Mouse (Mus musculus) lung, postnatal 0 days (tissue): ENCODE measurements around the gene Celf2. TPM values are rescaled to one million over a fixed set of nuclear protein-coding genes. Genes with fewer than 3 reads are reported as not detected.

ENCODE experiments used
- ATAC-seq: fragments of 200-750 bp; cut with Nextera tagmentation; 2 replicates; pipeline ENCODE4 v1.8.0; 2017; ENCODE audit warnings: moderate library complexity
- DNase-seq: peaks from one replicate; pipeline ENCODE4 v3.0.0-alpha.2; 2016; ENCODE audit warnings: low spot score
- H3K27ac ChIP-seq: fragments of 300-500 bp; sonication (generic); 2 replicates; pipeline ENCODE4 v1.5.1; 2014; ENCODE audit warnings: antibody characterized with exemption, mild to moderate bottlenecking, low read length, mixed read lengths
- H3K27me3 ChIP-seq: fragments of 300-500 bp; sonication (generic); replicated peaks from 2 replicates; pipeline ENCODE4 v1.6.1; 2014; ENCODE audit warnings: low read length, mixed read lengths; ENCODE audit not compliant: insufficient read depth
- H3K36me3 ChIP-seq: fragments of 300-500 bp; sonication (generic); 2 replicates; pipeline ENCODE4 v1.6.1; 2014; ENCODE audit warnings: low read length, mixed read lengths; ENCODE audit not compliant: insufficient read depth
- H3K4me1 ChIP-seq: fragments of 300-500 bp; sonication (generic); 2 replicates; pipeline ENCODE4 v1.6.1; 2014; ENCODE audit warnings: antibody characterized with exemption, low read depth, low read length, mixed read lengths; ENCODE audit not compliant: insufficient read depth
- H3K4me2 ChIP-seq: fragments of 300-500 bp; sonication (generic); replicated peaks from 2 replicates; pipeline ENCODE4 v1.6.1; 2014; ENCODE audit warnings: low read depth, mild to moderate bottlenecking, low read length, moderate library complexity, mixed read lengths
- H3K4me3 ChIP-seq: fragments of 300-500 bp; sonication (generic); 2 replicates; pipeline ENCODE4 v1.5.1; 2014; ENCODE audit warnings: low read depth, low read length
- H3K9ac ChIP-seq: fragments of 300-500 bp; sonication (generic); replicated peaks from 2 replicates; pipeline ENCODE4 v1.6.1; 2014; ENCODE audit warnings: low read depth, mild to moderate bottlenecking
- H3K9me3 ChIP-seq: fragments of 300-500 bp; sonication (generic); 2 replicates; pipeline ENCODE4 v1.6.1; 2016; ENCODE audit warnings: low read length, mixed read lengths
- CTCF ChIP-seq: IDR thresholded peaks from 2 replicates; pipeline ENCODE4 v1.5.1; 2016; ENCODE audit warnings: antibody characterized with exemption, mild to moderate bottlenecking
- EP300 ChIP-seq: IDR thresholded peaks from 2 replicates; pipeline ENCODE4 v1.6.1; 2016; ENCODE audit warnings: antibody characterized with exemption, mild to moderate bottlenecking, control low read depth
- WGBS: fragments of 180-500 bp; shearing (Covaris S2); extraction: QIAGEN DNeasy Blood & Tissue Kit; methylation state at CpG from one replicate; pipeline ENCODE4 v1.1.7; 2014; 5-methylcytosine and 5-hydroxymethylcytosine counted together
- polyA plus RNA-seq: library from polyadenylated mRNA; unstranded; fragments of >200 nt; fragmentation: Nextera tagmentation; extraction: Ambion mirVana; gene quantifications from 2 replicates; pipeline ENCODE4 v1.2.1, GENCODE M21; 2015

The Celf2 gene
- polyA plus RNA-seq, 1 experiment from 2014 or later, result 49.6 TPM

DNA sequence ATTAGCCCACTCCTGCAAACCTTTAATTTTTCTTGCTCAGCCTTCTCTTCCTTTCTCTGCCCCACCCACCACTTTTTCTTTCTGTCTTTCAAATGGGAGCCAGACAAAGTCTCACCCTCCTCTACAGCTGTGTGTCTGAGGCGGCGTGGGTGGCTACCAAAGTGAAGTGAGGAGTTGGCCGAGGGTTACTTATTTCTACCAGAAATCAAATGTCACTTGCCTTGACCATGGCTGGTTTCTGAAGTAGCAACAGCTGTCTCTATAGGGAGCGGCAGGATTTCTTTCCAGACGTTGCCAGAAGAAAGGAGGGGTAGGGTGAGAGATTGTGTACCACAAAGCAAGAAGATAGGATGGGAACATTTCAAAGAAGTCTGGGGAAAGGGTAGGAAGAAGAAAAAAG lies 632.8 kb downstream of the Celf2 start:
- no peak overlapping the region for H3K4me2 ChIP-seq
- no peak for TF ChIP-seq EP300
- no peak for TF ChIP-seq CTCF
- no peaks in the 10 kb centered on the region for H3K36me3 ChIP-seq
- H3K9me3 ChIP-seq, result no peaks in the 10 kb centered on the region
- no peak for ATAC-seq
- no peaks in the 10 kb centered on the region for H3K4me1 ChIP-seq
- H3K9ac ChIP-seq, result no peak overlapping the region
- no peak for DNase-seq
- 58% methylated on average over 5 of the region's 5 CpGs for WGBS
- H3K27me3 ChIP-seq, result no peaks in the 10 kb centered on the region
- H3K27ac ChIP-seq, result no peak overlapping the region
- no peak overlapping the region for H3K4me3 ChIP-seq

DNA sequence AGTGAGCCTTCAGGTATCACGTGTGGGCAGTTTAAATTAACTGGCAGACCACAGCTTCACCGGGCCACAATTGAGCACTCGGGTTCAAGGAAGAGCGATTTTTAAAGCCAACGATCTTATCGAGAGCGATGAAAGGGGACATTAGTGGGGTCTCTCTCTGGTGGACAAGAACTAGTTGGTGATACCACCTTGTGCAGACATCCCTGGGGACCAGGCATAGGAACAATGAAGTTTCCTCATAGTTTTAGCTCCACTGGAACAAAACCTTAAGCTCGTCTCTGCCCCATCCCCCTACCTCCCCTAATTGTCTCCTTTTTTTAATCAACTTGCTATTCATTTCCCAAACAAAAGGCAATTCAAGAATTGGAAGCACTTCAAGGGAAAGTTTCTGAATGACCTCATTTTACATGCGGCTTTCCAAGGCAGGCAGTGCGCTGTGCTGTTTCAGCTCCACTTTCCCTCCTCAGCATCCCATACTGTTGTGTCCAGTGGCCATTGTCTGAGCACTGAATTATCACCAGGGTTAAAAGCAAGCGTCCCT lies 634.2 kb downstream of the Celf2 start:
- no peak for DNase-seq
- no peak for TF ChIP-seq CTCF
- TF ChIP-seq EP300, result no peak
- Histone ChIP-seq H3K9me3 (no peaks in the 10 kb centered on the region), H3K9ac (no peak overlapping the region), H3K27me3 (no peaks in the 10 kb centered on the region), H3K4me2 (no peak overlapping the region), H3K36me3 (no peaks in the 10 kb centered on the region), H3K4me1 (no peaks in the 10 kb centered on the region), H3K4me3 (no peak overlapping the region), H3K27ac (no peak overlapping the region)
- no peak for ATAC-seq
- WGBS, result 48% methylated on average over 11 of the region's 11 CpGs

DNA sequence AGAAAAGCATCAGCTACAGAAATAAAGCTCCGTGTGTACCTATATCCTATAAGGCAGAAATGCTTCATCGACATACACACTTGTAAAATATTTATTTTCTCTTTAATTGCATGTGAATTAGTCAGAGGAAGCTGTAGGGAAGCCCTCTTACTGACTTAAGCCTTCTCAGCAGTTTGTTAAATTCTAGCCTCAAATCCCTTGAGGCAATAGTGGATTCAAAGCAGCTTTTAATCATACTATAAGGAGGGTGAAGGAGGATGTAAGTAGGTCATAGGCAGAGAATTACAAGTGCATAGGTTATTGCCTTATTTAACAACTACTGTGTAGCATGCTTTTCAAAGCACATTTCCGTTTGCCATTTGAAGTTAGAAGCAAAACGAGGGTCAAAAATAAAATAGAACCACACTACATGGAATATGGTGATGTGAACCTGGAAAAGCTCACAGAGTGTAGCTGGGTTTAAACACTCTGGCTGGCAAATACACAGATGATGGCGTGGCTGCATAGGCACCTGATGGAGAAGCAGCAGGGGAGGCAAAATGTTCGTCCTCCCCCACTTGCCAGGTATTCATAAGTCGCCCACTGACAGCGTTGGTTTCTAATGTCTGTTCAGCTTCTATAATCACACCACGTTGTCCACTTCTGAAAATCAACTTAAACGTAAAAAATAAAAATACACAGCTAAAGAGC lies 635.0 kb downstream of the Celf2 start:
- Histone ChIP-seq H3K4me1 (no peaks in the 10 kb centered on the region), H3K27me3 (no peaks in the 10 kb centered on the region), H3K27ac (no peak overlapping the region), H3K4me2 (no peak overlapping the region), H3K9me3 (no peaks in the 10 kb centered on the region), H3K4me3 (no peak overlapping the region), H3K36me3 (no peaks in the 10 kb centered on the region), H3K9ac (no peak overlapping the region)
- DNase-seq (no peak), ATAC-seq (no peak)
- 68% methylated on average over 10 of the region's 10 CpGs for WGBS
- TF ChIP-seq CTCF, result no peak
- no peak for TF ChIP-seq EP300

GRCm38 (mm10) chr2:6873711-6874110 lies 635.7 kb downstream of the Celf2 start:
- no peak overlapping the region for H3K4me2 ChIP-seq
- no peak for TF ChIP-seq CTCF
- no peak for TF ChIP-seq EP300
- H3K27ac ChIP-seq, result no peak overlapping the region
- WGBS, result 89% methylated on average over 1 of the region's 1 CpGs
- H3K27me3 ChIP-seq, result no peaks in the 10 kb centered on the region
- ATAC-seq, result no peak
- H3K9me3 ChIP-seq, result no peaks in the 10 kb centered on the region
- DNase-seq, result no peak
- no peak overlapping the region for H3K4me3 ChIP-seq
- H3K4me1 ChIP-seq, result no peaks in the 10 kb centered on the region
- no peaks in the 10 kb centered on the region for H3K36me3 ChIP-seq
- no peak overlapping the region for H3K9ac ChIP-seq

- Histone ChIP-seq H3K36me3 (no peaks in the 10 kb centered on the region), H3K9me3 (no peaks in the 10 kb centered on the region), H3K4me2 (peak overlapping the region; percentile 97), H3K4me1 (no peaks in the 10 kb centered on the region), H3K9ac (peak overlapping the region; percentile 86), H3K27me3 (no peaks in the 10 kb centered on the region), H3K27ac (peak overlapping the region; percentile 91; the same call in 1 of the 2 replicates), H3K4me3 (peak overlapping the region; percentile 79)
- TF ChIP-seq CTCF (no peak), EP300 (no peak)
- ATAC-seq (no peak), DNase-seq (no peak)
- 16% methylated on average over 10 of the region's 10 CpGs for WGBS
Observed at GRCm38 (mm10) chr2:6872894-6873255, 636.5 kb downstream of the Celf2 start.

DNA sequence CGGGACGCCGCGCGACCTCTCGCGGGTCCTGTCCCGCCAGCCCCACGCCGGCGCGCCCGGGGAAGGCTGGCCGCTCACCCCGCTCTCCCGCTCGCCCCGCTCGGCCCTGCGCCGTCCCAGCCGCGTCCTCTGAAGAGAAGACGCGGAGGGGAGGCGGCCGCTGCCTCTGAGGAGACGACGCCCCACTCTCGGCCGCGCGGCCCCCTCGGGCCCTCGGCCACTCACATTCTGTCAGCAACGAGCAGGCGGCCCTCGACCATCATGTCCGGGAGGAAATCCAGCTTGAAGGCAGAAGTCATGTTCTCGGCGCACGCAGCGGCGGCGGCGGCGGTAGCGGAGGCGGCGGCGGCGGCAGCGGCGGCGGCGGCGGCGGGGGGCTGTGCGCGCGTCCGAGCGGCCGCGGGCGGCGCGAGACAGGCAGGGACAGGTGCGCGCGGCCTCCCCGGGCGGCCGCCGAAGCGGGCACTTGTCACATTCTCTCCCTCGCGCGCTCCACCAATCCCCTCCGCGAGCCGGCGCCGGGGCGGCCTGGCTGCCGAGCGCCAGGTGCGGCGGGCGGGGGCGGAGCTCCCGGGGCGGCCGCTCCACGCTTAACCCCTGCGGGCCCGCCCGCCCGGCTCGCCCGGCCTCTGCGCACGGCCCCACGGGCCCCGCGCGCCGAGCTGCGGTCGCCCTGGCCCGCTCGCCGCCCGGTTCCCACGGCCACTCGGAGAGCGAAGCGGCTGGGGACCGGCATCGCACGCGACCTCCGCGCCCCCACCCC lies 637.1 kb downstream of the Celf2 start:
- ATAC-seq, result peak; percentile 96
- no peaks in the 10 kb centered on the region for H3K36me3 ChIP-seq
- H3K27me3 ChIP-seq, result no peaks in the 10 kb centered on the region
- 1% methylated on average over 44 of the region's 124 CpGs for WGBS
- TF ChIP-seq EP300 (no peak), CTCF (no peak)
- no peaks in the 10 kb centered on the region for H3K9me3 ChIP-seq
- peak overlapping the region; percentile 97 for H3K4me2 ChIP-seq
- peak overlapping the region; percentile 91 for H3K27ac ChIP-seq
- H3K4me3 ChIP-seq, result peak overlapping the region; percentile 79
- H3K9ac ChIP-seq, result peak overlapping the region; percentile 86
- DNase-seq, result peak; percentile 92
- H3K4me1 ChIP-seq, result no peaks in the 10 kb centered on the region
